Mouse (Mus musculus): ENCODE measurements around the gene Trabd2b.

Gene Trabd2b

GRCm38 (mm10) chr4:114406355-114407101, at the start of gene Trabd2b:
Gene Trabd2b, plus strand, starts transcription at chr4:114406724.
- DNase-seq (ENCODE audit: low spot score), result no peak

DNA sequence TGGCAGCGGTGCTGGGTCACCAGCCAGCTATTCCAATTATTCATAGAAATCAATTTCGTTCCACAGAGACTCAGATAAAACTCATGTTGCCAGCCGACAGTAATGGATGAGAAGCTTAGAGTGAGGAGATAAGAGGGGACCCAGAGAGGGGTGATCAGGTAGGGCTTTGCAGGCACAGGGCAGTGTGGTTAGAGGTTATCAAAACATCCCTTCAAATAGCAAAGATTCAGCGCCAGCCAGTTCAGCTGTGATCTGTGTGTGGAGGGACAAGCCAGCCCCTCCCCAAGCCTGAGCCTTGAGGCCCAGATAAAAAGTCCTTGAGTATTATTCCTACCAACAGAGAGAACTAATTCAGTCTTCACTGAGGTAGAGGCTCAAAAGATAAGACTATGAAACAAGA, 49.1 kb upstream of the Trabd2b start:
- DNase-seq (ENCODE audit: low spot score), result no peak

GRCm38 (mm10) chr4:114358874-114359273, 47.6 kb upstream of the Trabd2b start:
- no peak for DNase-seq (ENCODE audit: low spot score)

GRCm38 (mm10) chr4:114359818-114360217, 46.7 kb upstream of the Trabd2b start:
- DNase-seq (ENCODE audit: low spot score), result no peak

- no peak for DNase-seq (ENCODE audit: low spot score)
These were observed 45.2 kb upstream of the Trabd2b start for GRCm38 (mm10) chr4:114361336-114361735.

GRCm38 (mm10) chr4:114365000-114365399, 41.5 kb upstream of the Trabd2b start:
- no peak for DNase-seq (ENCODE audit: low spot score)

- no peak for DNase-seq (ENCODE audit: low spot score)
These were observed 40.9 kb upstream of the Trabd2b start for GRCm38 (mm10) chr4:114365595-114365994.

DNA sequence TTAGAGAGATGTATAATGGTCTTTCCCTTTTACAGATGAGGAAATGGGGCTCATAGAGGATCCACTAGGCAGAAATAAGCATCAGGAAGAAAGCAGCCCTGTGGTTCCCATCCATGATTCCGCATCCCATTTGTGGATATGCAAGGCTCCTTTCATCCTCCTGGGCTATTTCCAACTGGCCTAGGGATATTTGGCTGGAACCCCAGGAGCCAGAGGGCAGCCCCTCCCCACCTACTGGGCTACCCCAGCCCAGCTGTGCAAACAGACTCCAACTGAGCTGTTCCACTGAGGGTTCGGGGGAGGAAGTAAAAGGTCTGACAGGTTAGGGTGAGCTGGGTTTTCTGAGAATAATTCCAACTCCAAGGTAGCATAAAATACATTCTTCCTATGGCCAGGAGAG, 39.5 kb upstream of the Trabd2b start:
- no peak for DNase-seq (ENCODE audit: low spot score)

DNA sequence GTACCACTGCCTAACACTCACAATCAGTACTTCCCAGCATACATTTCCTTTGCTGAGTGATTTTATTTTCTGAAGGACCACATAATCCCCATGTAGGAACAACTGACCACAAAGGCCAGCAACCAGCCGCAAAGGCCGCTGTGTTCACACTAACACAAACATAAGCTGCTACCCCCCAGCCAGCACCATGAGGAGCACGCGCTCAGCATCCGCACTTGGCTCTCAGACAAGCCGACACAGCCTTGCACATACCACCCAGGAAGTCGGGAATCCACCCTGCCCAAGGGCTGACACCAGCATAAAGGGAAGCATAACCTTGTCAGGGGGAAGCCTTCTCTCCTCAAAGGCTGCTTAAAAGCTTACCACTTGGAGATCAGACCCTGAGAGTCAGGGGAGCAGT, 38.7 kb upstream of the Trabd2b start:
- no peak for DNase-seq (ENCODE audit: low spot score)

- no peak for DNase-seq (ENCODE audit: low spot score)
These were observed 36.9 kb upstream of the Trabd2b start for GRCm38 (mm10) chr4:114369591-114369990.

- no peak for DNase-seq (ENCODE audit: low spot score)
These were observed 35.4 kb upstream of the Trabd2b start for GRCm38 (mm10) chr4:114370935-114371715.

- DNase-seq (ENCODE audit: low spot score), result no peak
These were observed 33.8 kb upstream of the Trabd2b start for GRCm38 (mm10) chr4:114372699-114373098.

DNA sequence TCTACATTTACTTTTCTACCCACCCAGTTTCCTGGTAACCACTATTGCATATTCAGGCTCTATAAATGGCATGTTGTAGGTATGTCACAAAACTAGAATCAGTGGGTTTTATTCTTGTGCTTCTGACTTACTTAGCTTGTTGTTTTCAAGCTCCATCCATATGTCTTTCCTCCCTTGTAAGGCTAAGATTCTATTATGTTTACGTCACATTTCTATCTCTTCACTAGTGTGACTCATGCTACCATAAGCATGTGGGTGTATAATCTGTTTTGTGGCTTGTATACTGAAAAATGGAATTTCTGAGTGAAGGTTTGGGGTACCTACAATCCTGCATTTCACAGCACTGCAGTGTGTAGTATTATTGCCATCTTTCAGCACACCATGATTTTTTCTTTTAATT, 32.2 kb upstream of the Trabd2b start:
- DNase-seq (ENCODE audit: low spot score), result no peak

DNA sequence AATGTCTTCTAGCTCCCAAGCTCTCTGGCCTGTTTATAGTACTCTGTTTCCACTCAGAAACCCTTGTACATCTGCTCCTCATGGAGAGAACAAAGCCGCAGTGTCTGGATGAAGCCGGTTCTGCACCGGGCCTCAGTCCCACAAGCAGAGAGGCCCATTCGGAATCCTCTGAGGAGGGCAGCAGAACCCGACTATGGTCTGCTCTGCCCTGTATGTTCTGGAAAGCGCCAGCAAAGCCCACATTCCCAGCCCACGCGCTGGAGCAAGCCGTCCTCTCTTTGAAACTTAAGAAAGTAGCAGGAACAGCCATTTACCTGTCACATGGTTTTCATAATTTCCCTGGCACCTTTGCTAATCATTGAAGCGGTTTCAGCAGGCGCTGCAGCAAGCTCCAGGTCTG, 29.0 kb upstream of the Trabd2b start:
- DNase-seq (ENCODE audit: low spot score), result no peak

DNA sequence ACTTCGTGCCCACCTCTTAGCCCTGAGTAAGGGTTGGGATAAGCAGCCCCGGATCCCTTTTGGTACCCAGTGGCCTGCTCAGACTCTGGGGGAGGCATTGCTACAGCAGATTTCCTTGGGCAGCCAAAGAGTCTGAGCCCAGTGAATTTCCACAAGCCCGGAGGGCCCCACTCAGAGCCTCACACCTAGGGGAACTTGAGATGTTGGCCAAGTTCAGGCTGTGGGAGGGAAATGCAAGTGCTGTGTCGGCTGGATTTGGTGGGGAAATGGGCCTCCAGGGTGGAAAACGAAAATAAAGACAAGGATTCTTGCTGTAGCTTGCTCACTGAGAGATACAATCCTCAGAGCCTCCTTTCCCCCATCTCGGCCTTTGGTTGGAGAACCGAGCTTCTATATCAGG, 28.0 kb upstream of the Trabd2b start:
- DNase-seq (ENCODE audit: low spot score), result no peak

DNA sequence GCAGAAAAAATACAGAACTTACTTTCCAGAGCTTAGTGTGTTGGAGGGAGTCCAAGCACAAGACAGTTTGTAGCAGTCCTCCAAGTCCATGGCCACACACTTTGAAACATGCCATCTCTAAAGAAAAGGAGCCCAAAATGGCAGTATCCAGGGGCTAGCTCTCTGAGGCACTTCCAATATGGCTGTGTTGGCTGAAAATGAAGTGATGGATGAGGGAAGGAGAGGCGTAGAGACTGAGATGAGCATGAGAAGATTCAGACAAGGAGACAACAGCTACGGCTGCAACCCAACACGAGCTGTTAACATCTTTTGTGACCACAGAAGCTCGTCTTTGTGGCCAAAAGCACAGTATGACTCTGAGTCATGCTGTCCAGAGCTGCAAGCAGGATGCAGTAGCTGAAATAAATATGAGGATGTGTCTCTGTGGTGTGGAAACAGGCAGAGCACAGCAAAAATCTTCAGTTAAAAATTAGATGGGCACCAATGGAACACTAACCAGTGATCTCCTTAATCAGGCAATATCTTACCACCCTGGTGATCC, 27.0 kb upstream of the Trabd2b start:
- no peak for DNase-seq (ENCODE audit: low spot score)

GRCm38 (mm10) chr4:114382627-114383026, 23.9 kb upstream of the Trabd2b start:
- no peak for DNase-seq (ENCODE audit: low spot score)

- no peak for DNase-seq (ENCODE audit: low spot score)
These were observed 21.3 kb upstream of the Trabd2b start for GRCm38 (mm10) chr4:114385236-114385635.

GRCm38 (mm10) chr4:114386395-114386811, 20.1 kb upstream of the Trabd2b start:
- no peak for DNase-seq (ENCODE audit: low spot score)

DNA sequence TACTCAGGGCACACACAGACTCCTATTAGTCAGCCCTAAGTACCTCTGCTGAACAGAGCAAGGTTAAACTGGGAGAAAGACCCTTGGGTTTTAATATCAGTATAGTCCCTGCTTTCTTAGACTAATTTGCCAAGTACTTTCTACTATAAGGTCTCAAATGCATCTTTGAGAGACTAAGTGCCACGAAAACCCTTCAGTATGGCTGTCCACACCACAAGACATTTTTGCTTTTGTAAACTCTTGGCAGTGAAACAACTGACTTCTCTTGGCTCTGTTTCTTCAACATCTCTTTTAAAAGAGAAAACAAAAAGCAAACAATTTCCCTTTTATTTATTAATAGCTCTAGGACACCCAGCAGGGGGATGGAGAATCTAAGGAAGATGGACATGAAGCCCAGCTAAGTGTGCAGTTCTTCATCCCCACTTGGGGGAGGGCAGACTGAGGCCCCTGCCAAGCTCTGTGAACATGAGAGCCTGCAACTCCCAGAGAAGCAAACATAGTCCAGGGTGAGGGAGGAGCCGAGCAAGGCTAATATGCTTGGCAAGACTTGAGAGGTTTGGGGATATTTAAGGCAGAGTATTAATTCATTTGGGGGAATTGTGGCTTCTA, 18.9 kb upstream of the Trabd2b start:
- DNase-seq (ENCODE audit: low spot score), result no peak

DNA sequence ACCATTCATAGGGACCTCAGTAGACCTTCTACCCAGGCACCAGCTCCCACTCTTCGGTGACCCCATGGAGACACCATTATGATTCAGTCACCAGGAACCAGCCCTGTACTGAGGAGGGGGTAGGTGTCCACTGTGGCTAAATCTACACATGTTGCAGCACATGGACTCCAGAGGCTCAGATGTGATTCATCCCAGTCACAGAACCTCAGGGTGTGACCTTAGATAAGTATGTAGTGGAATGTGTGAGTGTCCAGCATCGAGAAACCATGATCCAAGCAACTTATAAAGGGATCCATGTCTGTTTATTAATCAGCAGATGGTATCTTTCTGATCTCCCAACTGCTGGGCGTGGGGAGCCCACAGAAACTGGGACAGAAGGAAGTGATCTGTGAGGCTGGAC, 18.2 kb upstream of the Trabd2b start:
- no peak for DNase-seq (ENCODE audit: low spot score)

- DNase-seq (ENCODE audit: low spot score), result no peak
These were observed 16.9 kb upstream of the Trabd2b start for GRCm38 (mm10) chr4:114389653-114390052.

- DNase-seq (ENCODE audit: low spot score), result no peak
These were observed 8.9 kb upstream of the Trabd2b start for GRCm38 (mm10) chr4:114397625-114398024.

Data from c-Kit-positive CD71-positive TER-119-positive erythroid progenitor cells, embryonic 14.5 days (primary cell).